Mouse (Mus musculus) liver, embryonic 16.5 days (tissue): Measurements from ENCODE around the gene Rhbdl1. TPM values are rescaled to one million over a fixed set of nuclear protein-coding genes. Genes with fewer than 3 reads are reported as not detected.
"Not testable (repeated sequence)": the region's sequence is repeated elsewhere in the genome, so short reads cannot be mapped to it uniquely, and the experiment has no call there.

Source experiments
- ATAC-seq: fragments of 200-750 bp; cut with Nextera tagmentation; 2 replicates; pipeline ENCODE4 v1.8.0; 2017; ENCODE audit warnings: low read depth, mild to moderate bottlenecking, moderate number of reproducible peaks, moderate library complexity
- H3K27ac ChIP-seq: fragments of 300-500 bp; sonication (generic); 2 replicates; pipeline ENCODE4 v1.5.1; 2014; ENCODE audit warnings: mild to moderate bottlenecking, low read length
- H3K27me3 ChIP-seq: fragments of 300-500 bp; sonication (generic); 2 replicates; pipeline ENCODE4 v1.6.1; 2014; ENCODE audit warnings: low read depth, low read length, mixed read lengths; ENCODE audit not compliant: control insufficient read depth, insufficient read depth
- H3K36me3 ChIP-seq: fragments of 300-500 bp; sonication (generic); 2 replicates; pipeline ENCODE4 v1.6.1; 2014; ENCODE audit warnings: mild to moderate bottlenecking; ENCODE audit not compliant: control insufficient read depth, insufficient read depth
- H3K4me1 ChIP-seq: fragments of 300-500 bp; sonication (generic); 2 replicates; pipeline ENCODE4 v1.6.1; 2014; ENCODE audit warnings: low read depth, low read length, mixed read lengths; ENCODE audit not compliant: control insufficient read depth
- H3K4me2 ChIP-seq: fragments of 300-500 bp; sonication (generic); 2 replicates; pipeline ENCODE4 v1.6.1; 2014; ENCODE audit warnings: low read depth, low read length, mixed read lengths
- H3K4me3 ChIP-seq: fragments of 300-500 bp; sonication (generic); 2 replicates; pipeline ENCODE4 v1.5.1; 2014; ENCODE audit warnings: low read depth, mild to moderate bottlenecking, low read length
- H3K9ac ChIP-seq: fragments of 300-500 bp; sonication (generic); 2 replicates; pipeline ENCODE4 v1.6.1; 2014; ENCODE audit warnings: low read depth, low read length
- H3K9me3 ChIP-seq: fragments of 300-500 bp; sonication (generic); replicated peaks from 2 replicates; pipeline ENCODE4 v1.6.1; 2016; ENCODE audit warnings: low read length; ENCODE audit not compliant: control insufficient read depth
- WGBS: fragments of 180-500 bp; shearing (Covaris S2); extraction: QIAGEN DNeasy Blood & Tissue Kit; methylation state at CpG from one replicate; pipeline ENCODE4 v1.1.7; 2014; ENCODE audit not compliant: insufficient replicate concordance; 5-methylcytosine and 5-hydroxymethylcytosine counted together
- polyA plus RNA-seq: library from polyadenylated mRNA; unstranded; fragments of >200 nt; fragmentation: Nextera tagmentation; extraction: Ambion mirVana; gene quantifications from 2 replicates; pipeline ENCODE4 v1.2.1, GENCODE M21; 2015

Gene Rhbdl1
- polyA plus RNA-seq, 1 experiment from 2014 or later = 0.45 TPM

DNA sequence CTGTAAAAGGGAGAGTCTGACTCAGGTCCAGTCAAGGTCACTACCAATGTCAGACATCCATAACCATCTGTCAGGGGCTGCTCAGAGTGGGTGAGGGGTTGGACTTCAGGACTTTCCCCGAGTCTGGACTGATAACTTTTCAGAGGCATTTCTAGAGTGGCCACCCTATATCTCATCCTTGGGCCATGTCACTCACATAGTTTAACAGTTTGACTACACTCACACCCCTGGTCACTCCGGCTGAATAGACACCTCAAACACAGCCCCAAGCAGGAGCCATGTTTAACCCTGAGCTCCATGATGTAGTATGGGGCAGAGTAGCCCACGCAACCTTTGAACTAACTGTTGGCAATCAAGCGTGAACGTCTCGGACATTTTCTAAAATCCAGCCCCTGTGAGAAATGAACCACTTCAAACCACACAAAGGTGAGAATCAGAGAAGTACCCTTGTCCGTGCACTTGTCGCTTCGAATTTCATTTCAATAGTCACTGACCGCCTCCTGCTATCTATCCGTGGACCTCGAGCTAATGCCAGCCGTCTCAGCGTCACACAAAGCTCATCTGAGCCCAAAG lies 37.1 kb upstream of the Rhbdl1 start:
- peak overlapping the region; percentile 85 for H3K4me2 ChIP-seq
- H3K4me1 ChIP-seq = peaks cover 20% of the 10 kb centered on the region
- H3K9ac ChIP-seq = peak overlapping the region; percentile 28
- peak overlapping the region; percentile 85 for H3K4me3 ChIP-seq
- ATAC-seq = no peak
- no peaks in the 10 kb centered on the region for H3K9me3 ChIP-seq
- WGBS = 9% methylated on average over 14 of the region's 14 CpGs
- H3K27ac ChIP-seq = peak overlapping the region; percentile 90
- no peaks in the 10 kb centered on the region for H3K27me3 ChIP-seq
- H3K36me3 ChIP-seq = no peaks in the 10 kb centered on the region

- Histone ChIP-seq H3K27me3 (no peaks in the 10 kb centered on the region), H3K4me3 (no peak overlapping the region; the same call in 1 of the 2 replicates), H3K4me2 (peak overlapping the region; percentile 85; the same call in 1 of the 2 replicates), H3K9ac (no peak overlapping the region), H3K27ac (no peak overlapping the region), H3K9me3 (no peaks in the 10 kb centered on the region), H3K36me3 (no peaks in the 10 kb centered on the region), H3K4me1 (peaks cover 25% of the 10 kb centered on the region)
- 67% methylated on average over 11 of the region's 11 CpGs for WGBS
- ATAC-seq = no peak
These were observed 36.5 kb upstream of the Rhbdl1 start for GRCm38 (mm10) chr17:25873405-25874147.

- 56% methylated on average over 3 of the region's 3 CpGs for WGBS
- H3K27ac ChIP-seq = no peak overlapping the region
- no peak overlapping the region for H3K4me3 ChIP-seq
- no peaks in the 10 kb centered on the region for H3K27me3 ChIP-seq
- H3K36me3 ChIP-seq = no peaks in the 10 kb centered on the region
- no peak overlapping the region for H3K9ac ChIP-seq
- H3K9me3 ChIP-seq = no peaks in the 10 kb centered on the region
- no peak for ATAC-seq
- H3K4me1 ChIP-seq = peaks cover 34% of the 10 kb centered on the region
- H3K4me2 ChIP-seq = no peak overlapping the region
These were observed 35.6 kb upstream of the Rhbdl1 start for GRCm38 (mm10) chr17:25872676-25873075.

GRCm38 (mm10) chr17:25871566-25871965 lies 34.5 kb upstream of the Rhbdl1 start:
- H3K9ac ChIP-seq, ATAC-seq, H3K4me2 ChIP-seq, H3K9me3 ChIP-seq, H3K27ac ChIP-seq, H3K36me3 ChIP-seq, H3K27me3 ChIP-seq, H3K4me3 ChIP-seq: not testable (repeated sequence)
- H3K4me1 ChIP-seq = peaks cover 37% of the 10 kb centered on the region

GRCm38 (mm10) chr17:25869954-25870353 lies 32.9 kb upstream of the Rhbdl1 start:
- WGBS = 66% methylated on average over 2 of the region's 2 CpGs
- H3K4me2 ChIP-seq = no peak overlapping the region
- H3K4me1 ChIP-seq = peaks cover 28% of the 10 kb centered on the region
- H3K27ac ChIP-seq = no peak overlapping the region
- no peak overlapping the region for H3K9ac ChIP-seq
- no peaks in the 10 kb centered on the region for H3K27me3 ChIP-seq
- ATAC-seq = no peak
- no peaks in the 10 kb centered on the region for H3K36me3 ChIP-seq
- no peaks in the 10 kb centered on the region for H3K9me3 ChIP-seq
- H3K4me3 ChIP-seq = no peak overlapping the region

DNA sequence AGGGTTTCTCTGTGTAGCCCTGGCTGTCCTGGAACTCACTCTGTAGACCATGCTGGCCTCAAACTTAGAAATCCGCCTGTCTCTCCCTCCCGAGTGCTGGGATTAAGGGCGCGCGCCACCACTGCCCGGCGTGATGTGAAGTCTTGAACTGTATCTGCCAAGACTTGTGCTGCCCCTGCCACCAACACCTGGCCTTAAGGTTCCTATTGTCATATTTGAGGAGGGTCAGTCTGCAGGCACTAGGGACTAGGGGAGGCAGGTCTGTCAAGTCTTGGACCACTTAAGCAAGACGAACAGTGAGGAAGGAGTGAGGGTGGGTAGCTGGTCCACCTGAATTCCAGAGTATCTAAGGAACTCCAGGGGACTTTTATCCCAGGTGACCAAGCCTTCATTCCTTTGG lies 32.4 kb upstream of the Rhbdl1 start:
- H3K9ac ChIP-seq = no peak overlapping the region
- no peak overlapping the region for H3K27ac ChIP-seq
- no peaks in the 10 kb centered on the region for H3K27me3 ChIP-seq
- no peak overlapping the region for H3K4me2 ChIP-seq
- peaks cover 28% of the 10 kb centered on the region for H3K4me1 ChIP-seq
- ATAC-seq = no peak
- H3K4me3 ChIP-seq = no peak overlapping the region
- no peaks in the 10 kb centered on the region for H3K9me3 ChIP-seq
- H3K36me3 ChIP-seq = no peaks in the 10 kb centered on the region
- 83% methylated on average over 8 of the region's 8 CpGs for WGBS

DNA sequence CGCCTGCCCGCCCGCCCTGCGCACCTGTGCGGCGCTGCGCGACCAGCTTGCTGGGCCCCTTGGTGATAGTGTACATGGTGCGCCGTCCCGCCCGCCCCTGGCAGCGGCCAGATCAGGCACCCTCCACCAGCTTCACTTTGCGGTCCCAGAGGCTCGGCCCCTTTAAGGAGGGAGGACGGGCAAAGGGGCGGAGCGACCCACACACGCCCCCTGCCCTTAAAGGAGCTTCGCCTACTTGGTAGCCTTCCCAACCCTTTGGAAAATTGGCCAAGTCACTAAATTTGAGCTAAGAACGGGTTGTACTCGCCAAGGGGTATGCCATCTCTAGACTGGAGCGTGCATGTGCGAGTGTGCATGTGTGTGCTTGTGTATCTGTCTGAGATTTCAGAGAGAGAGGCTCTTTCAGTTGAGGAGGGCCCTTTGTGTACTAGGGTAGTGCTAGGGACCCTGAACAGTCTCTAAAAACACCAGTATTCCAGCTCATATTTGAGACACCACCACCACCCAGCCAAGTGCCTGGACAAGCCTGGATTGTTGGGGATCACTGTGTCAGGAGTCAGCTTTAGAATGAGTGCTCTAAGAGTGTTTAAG lies 31.6 kb upstream of the Rhbdl1 start, which contains the start of gene Mcrip2:
Gene Mcrip2, minus strand, starts transcription at position 164 of the 591 bp plus-strand sequence.
- WGBS = 0% methylated on average over 24 of the region's 24 CpGs
- H3K27ac ChIP-seq = peak within 1 kb of the TSS; percentile 65
- peak; percentile 80 for ATAC-seq
- H3K9ac ChIP-seq = peak within 1 kb of the TSS; percentile 70
- no peaks in the 10 kb centered on the region for H3K27me3 ChIP-seq
- peak within 1 kb of the TSS; percentile 71 for H3K4me3 ChIP-seq
- peaks cover 20% of the 10 kb centered on the region for H3K4me1 ChIP-seq
- no peaks in the 10 kb centered on the region for H3K36me3 ChIP-seq
- H3K4me2 ChIP-seq = peak within 1 kb of the TSS; percentile 82
- H3K9me3 ChIP-seq = no peaks in the 10 kb centered on the region

DNA sequence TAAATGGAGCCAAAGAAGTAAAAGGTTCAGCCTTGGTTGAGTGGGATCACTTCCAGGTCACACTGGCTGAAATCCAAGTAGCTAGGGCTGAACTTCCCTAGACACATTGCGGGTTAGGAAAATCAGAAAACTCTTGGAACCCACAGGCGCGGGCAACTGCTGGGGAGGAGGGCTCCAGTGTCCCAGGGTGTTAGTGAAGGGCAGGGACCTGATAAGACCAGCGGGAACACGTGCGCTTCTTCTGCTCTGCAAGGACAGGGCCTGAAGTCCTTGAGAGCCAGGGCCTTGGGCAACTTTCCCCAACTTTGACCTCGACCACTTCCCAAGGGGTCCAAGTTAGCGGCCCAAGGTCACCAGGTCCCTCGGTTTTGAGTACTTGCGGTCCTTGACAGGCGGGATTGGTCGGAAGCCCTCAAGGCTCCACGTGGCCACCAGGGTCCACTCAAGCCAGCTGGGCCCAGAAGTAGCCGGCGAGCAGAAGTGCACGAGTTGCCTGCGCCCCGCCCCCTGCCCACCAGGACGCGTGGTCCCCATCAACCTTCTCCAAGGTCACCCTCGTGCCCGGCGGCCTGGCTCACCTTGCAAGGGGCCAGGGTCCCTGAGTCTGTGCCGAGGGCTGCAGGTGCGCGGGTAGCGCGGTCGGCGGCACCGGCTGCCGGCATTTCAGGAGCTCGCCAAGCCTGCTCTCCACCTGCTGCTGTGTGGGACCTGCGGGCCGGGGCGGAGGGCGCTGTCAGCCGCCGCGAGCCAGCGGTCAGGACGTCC lies 30.9 kb upstream of the Rhbdl1 start:
- Histone ChIP-seq H3K4me3 (peak overlapping the region; percentile 71), H3K27ac (peak overlapping the region; percentile 65), H3K4me1 (peaks cover 20% of the 10 kb centered on the region), H3K36me3 (no peaks in the 10 kb centered on the region), H3K27me3 (no peaks in the 10 kb centered on the region), H3K4me2 (peak overlapping the region; percentile 82), H3K9ac (peak overlapping the region; percentile 70), H3K9me3 (no peaks in the 10 kb centered on the region)
- peak; percentile 46 for ATAC-seq
- under 1% methylated on average over 42 of the region's 42 CpGs for WGBS
